Mouse (Mus musculus): Measurements from ENCODE around the gene Trim34a.
A peak's percentile ranks its signal among the peaks of the same experiment; 100 is the strongest.
"Not testable (repeated sequence)": the region's sequence is repeated elsewhere in the genome, so short reads cannot be mapped to it uniquely, and the experiment has no call there.

The Trim34a gene

GRCm38 (mm10) chr7:104244287-104245181 lies at the start of gene Trim34a:
Gene Trim34a, plus strand, starts transcription at chr7:104244457.
- peak; percentile 29 for DNase-seq (ENCODE audit: low spot score)

GRCm38 (mm10) chr7:104195885-104196284 lies 48.4 kb upstream of the Trim34a start, which contains the start of gene Olfr649:
Gene Olfr649, minus strand, starts transcription at chr7:104195985.
- no peak for DNase-seq (ENCODE audit: low spot score)

DNA sequence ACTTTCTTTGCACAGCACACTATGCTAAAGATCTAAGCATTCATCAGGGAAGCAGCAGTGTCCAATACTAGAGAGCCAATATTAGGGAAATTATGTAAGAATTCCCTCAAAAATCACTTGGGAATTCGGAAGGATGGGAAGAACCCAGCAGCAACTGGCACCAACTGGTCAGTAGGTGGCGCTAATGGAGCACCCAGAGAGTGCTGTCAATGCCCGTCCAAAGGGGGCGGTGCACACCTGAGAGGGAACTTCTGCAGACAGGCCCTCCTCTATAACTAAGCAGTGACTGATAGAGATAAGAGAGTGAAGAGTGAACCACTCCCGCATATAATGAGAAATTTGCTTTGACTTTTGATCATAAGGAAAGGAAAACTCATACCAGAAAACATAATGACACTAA lies 44.4 kb upstream of the Trim34a start:
- DNase-seq (ENCODE audit: low spot score), result no peak

DNA sequence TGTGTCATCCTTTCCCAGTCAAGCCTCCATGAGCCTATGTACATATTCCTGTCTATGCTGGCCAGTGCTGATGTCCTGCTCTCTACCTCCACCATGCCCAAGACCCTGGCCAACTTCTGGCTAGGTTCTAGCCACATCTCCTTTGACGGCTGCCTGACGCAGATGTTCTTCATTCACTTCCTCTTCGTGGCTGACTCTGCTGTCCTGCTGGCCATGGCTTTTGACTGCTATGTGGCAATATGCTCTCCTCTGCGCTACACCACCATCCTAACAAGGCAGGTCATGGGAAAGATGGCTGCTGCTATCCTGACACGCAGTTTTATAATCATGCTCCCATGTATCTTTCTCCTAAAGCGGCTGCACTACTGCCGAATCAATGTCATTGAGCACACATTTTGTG lies 38.1 kb upstream of the Trim34a start:
- no peak for DNase-seq (ENCODE audit: low spot score)

DNA sequence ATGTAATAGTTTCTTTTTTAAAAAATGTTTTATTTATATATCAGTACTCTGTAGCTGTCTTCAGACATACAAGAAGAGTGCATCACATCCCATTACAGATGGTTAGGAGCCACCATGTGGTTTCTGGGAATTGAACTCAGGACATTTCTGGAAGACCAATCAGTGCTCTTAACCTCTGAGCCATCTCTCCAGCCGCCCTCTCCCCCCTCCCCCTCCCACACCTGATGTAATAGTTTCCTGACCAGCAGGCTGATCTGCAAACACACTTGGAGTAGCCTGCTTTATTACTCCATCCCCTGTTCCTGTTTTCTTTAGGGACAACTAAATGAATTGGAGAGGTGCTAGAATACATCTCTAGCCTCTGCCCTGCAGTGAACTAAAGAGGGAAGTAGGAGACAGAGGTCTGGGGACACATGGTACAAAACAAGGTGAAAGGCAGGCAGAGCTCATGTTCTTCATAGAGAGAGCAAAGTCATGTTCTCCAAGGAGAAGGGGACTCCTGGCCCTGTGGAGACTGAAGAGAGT lies 28.2 kb upstream of the Trim34a start:
- no peak for DNase-seq (ENCODE audit: low spot score)

DNA sequence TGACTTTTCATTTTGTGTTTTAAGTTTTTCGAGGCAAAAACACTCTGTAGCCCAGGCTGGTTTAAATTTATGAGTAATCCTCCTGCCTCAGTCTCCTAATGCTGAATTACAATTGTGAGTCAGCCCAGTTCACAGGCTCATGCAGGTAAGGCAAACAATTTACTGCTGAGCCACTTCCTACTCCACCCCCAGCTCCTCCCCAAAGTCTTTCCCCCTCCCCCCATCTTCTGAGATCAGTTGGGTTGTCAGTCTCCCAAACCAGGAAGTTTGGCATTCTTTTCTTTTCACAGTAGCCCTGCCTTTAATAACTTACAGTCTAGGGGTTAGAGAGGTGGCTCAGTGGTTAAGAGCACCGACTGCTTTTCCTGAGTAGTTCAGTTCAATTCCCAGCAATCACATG lies 26.4 kb upstream of the Trim34a start:
- no peak for DNase-seq (ENCODE audit: low spot score)

- peak; percentile 44 for DNase-seq (ENCODE audit: low spot score)
Observed at GRCm38 (mm10) chr7:104218701-104219569, 25.3 kb upstream of the Trim34a start, which contains the start of gene Trim6. Gene Trim6, plus strand, starts transcription at chr7:104218793.

DNA sequence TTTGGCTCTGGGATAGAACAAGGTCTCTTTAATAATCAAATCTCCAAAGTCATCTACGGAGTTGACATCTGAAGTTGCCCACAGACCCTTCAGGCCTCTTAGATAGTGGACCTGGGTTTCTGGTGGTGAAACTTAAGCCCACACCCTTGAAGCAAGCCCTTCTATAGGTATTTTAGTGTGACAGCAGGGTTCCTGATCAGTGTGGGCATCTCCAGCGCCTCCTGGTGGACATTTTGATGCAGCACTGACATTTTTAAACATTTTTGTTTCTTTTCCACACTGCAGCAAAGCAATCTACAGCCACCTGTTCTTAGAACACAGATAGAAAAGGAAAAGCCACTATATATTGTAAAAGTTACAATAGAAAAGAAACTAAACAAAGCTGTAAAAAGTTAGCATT lies 13.1 kb upstream of the Trim34a start:
- no peak for DNase-seq (ENCODE audit: low spot score)

DNA sequence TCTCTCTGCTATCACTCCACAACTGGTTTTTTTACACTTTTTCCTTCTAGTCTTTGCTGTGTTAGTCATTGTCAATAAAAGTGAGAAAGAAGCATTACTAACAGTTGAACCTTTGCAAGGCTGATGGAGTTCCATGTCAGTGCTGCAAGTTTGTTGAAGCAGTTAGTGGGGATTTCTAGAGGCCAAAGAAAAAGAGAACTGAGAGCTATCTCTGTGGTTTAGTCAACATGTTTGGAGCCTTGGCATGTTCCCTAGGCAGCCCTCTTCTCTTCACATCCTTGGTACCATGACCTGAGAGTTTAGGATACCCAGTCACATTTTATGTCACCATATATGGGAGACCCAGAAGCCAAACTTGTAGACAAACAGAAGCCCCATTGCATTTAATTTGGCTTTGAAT lies 3.4 kb upstream of the Trim34a start:
- DNase-seq (ENCODE audit: low spot score), result no peak

- no peak for DNase-seq (ENCODE audit: low spot score)
Observed at GRCm38 (mm10) chr7:104243616-104244015, 641 bp upstream of the Trim34a start.

DNA sequence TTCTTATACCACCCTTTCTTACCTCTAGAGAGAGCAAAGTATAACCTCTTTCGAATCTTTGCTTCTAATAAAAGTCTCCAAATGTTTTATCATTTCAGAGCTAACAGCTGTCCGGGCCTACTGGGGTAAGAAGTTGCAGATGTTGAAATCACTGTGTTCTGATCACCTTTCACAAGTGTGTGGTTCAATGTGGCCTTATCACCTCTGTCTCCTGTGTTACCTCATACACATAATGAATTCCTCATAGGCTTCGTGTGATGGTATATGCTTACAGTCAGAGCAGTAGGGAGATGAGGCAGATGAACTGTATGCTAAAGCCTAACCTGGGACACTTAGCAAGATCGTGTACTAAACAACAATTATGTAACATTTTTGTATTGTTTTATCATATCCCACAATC lies 16.1 kb downstream of the Trim34a start:
- DNase-seq (ENCODE audit: low spot score), result not testable (repeated sequence)

- DNase-seq (ENCODE audit: low spot score), result not testable (repeated sequence)
Observed at GRCm38 (mm10) chr7:104265335-104265734, 21.1 kb downstream of the Trim34a start.

DNA sequence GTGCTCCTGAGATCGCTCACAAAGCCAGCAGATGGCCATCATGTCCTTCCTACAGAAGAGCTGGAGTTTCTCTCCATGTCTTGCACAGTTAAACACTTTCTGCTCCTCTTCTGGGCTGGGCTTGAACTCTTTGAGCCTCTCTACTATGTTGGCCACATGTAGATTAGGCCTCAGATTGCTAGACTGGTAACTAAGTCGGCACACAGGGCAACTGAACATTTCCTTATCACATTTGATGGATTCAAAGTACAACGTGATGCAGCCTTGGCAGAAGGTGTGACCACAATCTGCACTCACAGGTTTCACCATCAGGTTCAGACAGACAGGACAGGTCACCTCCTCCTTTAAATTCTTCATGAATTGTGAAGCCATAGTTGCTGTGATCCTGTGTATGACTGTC lies 35.1 kb downstream of the Trim34a start:
- DNase-seq (ENCODE audit: low spot score), result not testable (repeated sequence)

GRCm38 (mm10) chr7:104287576-104288443 lies 43.6 kb downstream of the Trim34a start, which contains the start of gene Trim5:
Gene Trim5, minus strand, starts transcription at chr7:104288094.
- not testable (repeated sequence) for DNase-seq (ENCODE audit: low spot score)

GRCm38 (mm10) chr7:104290641-104291040 lies 46.4 kb downstream of the Trim34a start:
- DNase-seq (ENCODE audit: low spot score), result no peak

- no peak for DNase-seq (ENCODE audit: low spot score)
Observed at GRCm38 (mm10) chr7:104291638-104292400, 47.6 kb downstream of the Trim34a start.

Data from ovary, postnatal 10 days (tissue).